Mouse (Mus musculus): ENCODE measurements around the gene Cers3. TPM values are rescaled to one million over a fixed set of nuclear protein-coding genes. Genes with fewer than 3 reads are reported as not detected.

The Cers3 gene
- under 1 TPM; 0.07 to 0.31 TPM for total RNA-seq (2021)
- long read RNA-seq, experiment 1, partial matches to known transcripts: 2 of 3 reads
- long read RNA-seq, experiment 1, other reads (novel, unspliced or antisense): 0 of 3 reads
- long read RNA-seq, experiment 2: 0 reads

- DNase-seq (ENCODE audit: low spot score in 2 of 2): no peak
These were observed at the start of gene Cers3 for GRCm38 (mm10) chr7:66743377-66743781. Gene Cers3 (plus strand): TSS chr7:66743504.

GRCm38 (mm10) chr7:66694467-66694866 is 48.8 kb upstream of the Cers3 start:
- no peak for DNase-seq (ENCODE audit: low spot score in 2 of 2)

- no peak for DNase-seq (ENCODE audit: low spot score in 2 of 2)
These were observed 40.6 kb upstream of the Cers3 start for GRCm38 (mm10) chr7:66702721-66703120.

GRCm38 (mm10) chr7:66704631-66705030 is 38.7 kb upstream of the Cers3 start:
- no peak for DNase-seq (ENCODE audit: low spot score in 2 of 2)

- DNase-seq (ENCODE audit: low spot score in 2 of 2): no peak
These were observed 32.1 kb upstream of the Cers3 start for GRCm38 (mm10) chr7:66711166-66711565.

- DNase-seq (ENCODE audit: low spot score in 2 of 2): no peak
These were observed 18.8 kb upstream of the Cers3 start for GRCm38 (mm10) chr7:66724514-66724913.

- DNase-seq (ENCODE audit: low spot score in 2 of 2): no peak
These were observed 18.4 kb upstream of the Cers3 start for GRCm38 (mm10) chr7:66724954-66725353.

- no peak for DNase-seq (ENCODE audit: low spot score in 2 of 2)
These were observed 15.2 kb upstream of the Cers3 start for GRCm38 (mm10) chr7:66728072-66728471.

GRCm38 (mm10) chr7:66729232-66729631 is 14.1 kb upstream of the Cers3 start:
- no peak for DNase-seq (ENCODE audit: low spot score in 2 of 2)

- DNase-seq (ENCODE audit: low spot score in 2 of 2): no peak
These were observed 9.9 kb upstream of the Cers3 start for GRCm38 (mm10) chr7:66733431-66733830.

- no peak for DNase-seq (ENCODE audit: low spot score in 2 of 2)
These were observed 9.4 kb upstream of the Cers3 start for GRCm38 (mm10) chr7:66733882-66734281.

GRCm38 (mm10) chr7:66734466-66734865 is 8.8 kb upstream of the Cers3 start:
- DNase-seq (ENCODE audit: low spot score in 2 of 2): no peak

- no peak for DNase-seq (ENCODE audit: low spot score in 2 of 2)
These were observed 8.3 kb upstream of the Cers3 start for GRCm38 (mm10) chr7:66734993-66735392.

- DNase-seq (ENCODE audit: low spot score in 2 of 2): no peak
These were observed 5.9 kb upstream of the Cers3 start for GRCm38 (mm10) chr7:66737418-66737817.

- no peak for DNase-seq (ENCODE audit: low spot score in 2 of 2)
These were observed 2.3 kb upstream of the Cers3 start for GRCm38 (mm10) chr7:66741008-66741407.

GRCm38 (mm10) chr7:66741412-66741811 is 1.9 kb upstream of the Cers3 start:
- no peak for DNase-seq (ENCODE audit: low spot score in 2 of 2)

GRCm38 (mm10) chr7:66746972-66747371 is 3.7 kb downstream of the Cers3 start:
- DNase-seq (ENCODE audit: low spot score in 2 of 2): no peak

GRCm38 (mm10) chr7:66749998-66750397 is 6.7 kb downstream of the Cers3 start:
- no peak for DNase-seq (ENCODE audit: low spot score in 2 of 2)

- DNase-seq (ENCODE audit: low spot score in 2 of 2): no peak
These were observed 10.5 kb downstream of the Cers3 start for GRCm38 (mm10) chr7:66753816-66754215.

- DNase-seq (ENCODE audit: low spot score in 2 of 2): no peak
These were observed 12.3 kb downstream of the Cers3 start for GRCm38 (mm10) chr7:66755611-66756010.

- DNase-seq (ENCODE audit: low spot score in 2 of 2): no peak
These were observed 26.6 kb downstream of the Cers3 start for GRCm38 (mm10) chr7:66769902-66770301.

- no peak for DNase-seq (ENCODE audit: low spot score in 2 of 2)
These were observed 27.4 kb downstream of the Cers3 start for GRCm38 (mm10) chr7:66770706-66771105.

GRCm38 (mm10) chr7:66771252-66771651 is 27.9 kb downstream of the Cers3 start:
- no peak for DNase-seq (ENCODE audit: low spot score in 2 of 2)

GRCm38 (mm10) chr7:66779411-66779810 is 36.1 kb downstream of the Cers3 start:
- DNase-seq (ENCODE audit: low spot score in 2 of 2): no peak
